Mouse (Mus musculus) kidney, postnatal 0 days (tissue): ENCODE data around the gene Ankrd34c. TPM values are rescaled to one million over a fixed set of nuclear protein-coding genes. Genes with fewer than 3 reads are reported as not detected.
A peak's percentile ranks its signal among the peaks of the same experiment; 100 is the strongest.

Source experiments
- ATAC-seq: fragments of 200-750 bp; cut with Nextera tagmentation; replicated peaks from 2 replicates; pipeline ENCODE4 v1.8.0; 2017; ENCODE audit warnings: low read depth, moderate number of reproducible peaks, moderate TSS enrichment, moderate library complexity; ENCODE audit not compliant: low FRiP score
- DNase-seq: peaks from one replicate; pipeline ENCODE4 v3.0.0-alpha.2; 2016; ENCODE audit warnings: low spot score
- H3K27ac ChIP-seq: fragments of 300-500 bp; sonication (generic); 2 replicates; pipeline ENCODE4 v1.5.1; 2014; ENCODE audit warnings: mild to moderate bottlenecking
- H3K27me3 ChIP-seq: fragments of 300-500 bp; sonication (generic); 2 replicates; pipeline ENCODE4 v1.6.1; 2014; ENCODE audit warnings: low read length, mixed read lengths; ENCODE audit not compliant: insufficient read depth
- H3K36me3 ChIP-seq: fragments of 300-500 bp; sonication (generic); 2 replicates; pipeline ENCODE4 v1.6.1; 2014; ENCODE audit warnings: low read length, mixed read lengths; ENCODE audit not compliant: insufficient read depth
- H3K4me1 ChIP-seq: fragments of 300-500 bp; sonication (generic); replicated peaks from 2 replicates; pipeline ENCODE4 v1.6.1; 2014; ENCODE audit warnings: antibody characterized with exemption, low read length, mixed read lengths; ENCODE audit not compliant: insufficient read depth
- H3K4me2 ChIP-seq: fragments of 300-500 bp; sonication (generic); 2 replicates; pipeline ENCODE4 v1.6.1; 2014; ENCODE audit warnings: mild to moderate bottlenecking, low read length, moderate library complexity, mixed read lengths
- H3K4me3 ChIP-seq: fragments of 300-500 bp; sonication (generic); replicated peaks from 2 replicates; pipeline ENCODE4 v1.5.1; 2014; ENCODE audit warnings: low read depth, low read length
- H3K9ac ChIP-seq: fragments of 300-500 bp; sonication (generic); 2 replicates; pipeline ENCODE4 v1.6.1; 2014; ENCODE audit warnings: low read depth, low read length
- H3K9me3 ChIP-seq: fragments of 300-500 bp; sonication (generic); replicated peaks from 2 replicates; pipeline ENCODE4 v1.6.1; 2016; ENCODE audit warnings: low read length, inconsistent platforms, mixed read lengths
- CTCF ChIP-seq: IDR thresholded peaks from 2 replicates; pipeline ENCODE4 v1.5.1; 2016; ENCODE audit warnings: antibody characterized with exemption, low read depth, mild to moderate bottlenecking, moderate library complexity
- WGBS: fragments of 180-500 bp; shearing (Covaris S2); extraction: QIAGEN DNeasy Blood & Tissue Kit; methylation state at CpG from one replicate; pipeline ENCODE4 v1.1.7; 2014; 5-methylcytosine and 5-hydroxymethylcytosine counted together
- polyA plus RNA-seq: library from polyadenylated mRNA; unstranded; fragments of >200 nt; fragmentation: Nextera tagmentation; extraction: Ambion mirVana; gene quantifications from 2 replicates; pipeline ENCODE4 v1.2.1, GENCODE M21; 2015

Ankrd34c gene
- polyA plus RNA-seq, 1 experiment from 2014 or later: not detected

- H3K9ac ChIP-seq: peak overlapping the region; percentile 70; the same call in 1 of the 2 replicates
- DNase-seq (no peak), ATAC-seq (peak; percentile 29; the same call in 1 of the 2 replicates)
- peak overlapping the region; percentile 94 for H3K4me2 ChIP-seq
- peak overlapping the region; percentile 70; the same call in 1 of the 2 replicates for H3K27ac ChIP-seq
- H3K27me3 ChIP-seq: no peaks in the 10 kb centered on the region
- peak overlapping the region; percentile 57 for H3K4me3 ChIP-seq
- no peak for TF ChIP-seq CTCF
- peaks cover 10% of the 10 kb centered on the region; the same call in 1 of the 2 replicates for H3K4me1 ChIP-seq
- 7% methylated on average over 10 of the region's 10 CpGs for WGBS
- H3K36me3 ChIP-seq: 0 out of 2 replicates have a peak, but pooled peaks cover 8% of the 10 kb centered on the region
- H3K9me3 ChIP-seq: no peaks in the 10 kb centered on the region
Measured at GRCm38 (mm10) chr9:89705197-89705533, 33.1 kb downstream of the Ankrd34c start.

GRCm38 (mm10) chr9:89704265-89705196 lies 33.7 kb downstream of the Ankrd34c start, which contains the start of gene Tmed3:
Tmed3 (minus strand) TSS chr9:89705068.
- Histone ChIP-seq H3K36me3 (peaks cover 13% of the 10 kb centered on the region; the same call in 1 of the 2 replicates), H3K27ac (peak within 1 kb of the TSS; percentile 70; the same call in 1 of the 2 replicates), H3K9ac (peak within 1 kb of the TSS; percentile 70), H3K4me1 (peaks cover 10% of the 10 kb centered on the region; the same call in 1 of the 2 replicates), H3K9me3 (no peaks in the 10 kb centered on the region), H3K4me2 (peak within 1 kb of the TSS; percentile 94), H3K4me3 (peak within 1 kb of the TSS; percentile 57), H3K27me3 (no peaks in the 10 kb centered on the region)
- 2% methylated on average over 52 of the region's 52 CpGs for WGBS
- peak; percentile 97 for DNase-seq
- TF ChIP-seq CTCF: peak; percentile 31
- peak; percentile 99 for ATAC-seq

- Histone ChIP-seq H3K4me1 (peaks cover 10% of the 10 kb centered on the region; the same call in 1 of the 2 replicates), H3K27ac (no peak overlapping the region), H3K4me2 (no peak overlapping the region), H3K36me3 (peaks cover 23% of the 10 kb centered on the region; the same call in 1 of the 2 replicates), H3K4me3 (no peak overlapping the region), H3K9ac (no peak overlapping the region), H3K27me3 (no peaks in the 10 kb centered on the region), H3K9me3 (no peaks in the 10 kb centered on the region)
- ATAC-seq (no peak), DNase-seq (no peak)
- 100% methylated on average over 2 of the region's 2 CpGs for WGBS
- TF ChIP-seq CTCF: no peak
Measured at GRCm38 (mm10) chr9:89700910-89701457, 37.3 kb downstream of the Ankrd34c start.

- Histone ChIP-seq H3K4me1 (no peaks in the 10 kb centered on the region), H3K4me2 (no peak overlapping the region), H3K36me3 (peaks cover 15% of the 10 kb centered on the region; the same call in 1 of the 2 replicates), H3K4me3 (no peak overlapping the region), H3K9me3 (no peaks in the 10 kb centered on the region), H3K27me3 (no peaks in the 10 kb centered on the region), H3K9ac (no peak overlapping the region), H3K27ac (no peak overlapping the region)
- 83% methylated on average over 1 of the region's 1 CpGs for WGBS
- ATAC-seq (no peak), DNase-seq (no peak)
- no peak for TF ChIP-seq CTCF
Measured at GRCm38 (mm10) chr9:89695143-89695542, 43.1 kb downstream of the Ankrd34c start.

GRCm38 (mm10) chr9:89693670-89694069 lies 44.6 kb downstream of the Ankrd34c start:
- no peak for ATAC-seq
- Histone ChIP-seq H3K9ac (no peak overlapping the region), H3K27ac (no peak overlapping the region), H3K27me3 (no peaks in the 10 kb centered on the region), H3K4me2 (no peak overlapping the region), H3K36me3 (0 out of 2 replicates have a peak, but pooled peaks cover 3% of the 10 kb centered on the region), H3K4me3 (no peak overlapping the region), H3K4me1 (no peaks in the 10 kb centered on the region), H3K9me3 (no peaks in the 10 kb centered on the region)
- DNase-seq: no peak
- 91% methylated on average over 2 of the region's 2 CpGs for WGBS
- TF ChIP-seq CTCF: no peak

GRCm38 (mm10) chr9:89689179-89689578 lies 49.1 kb downstream of the Ankrd34c start:
- DNase-seq (no peak), ATAC-seq (no peak)
- no peaks in the 10 kb centered on the region for H3K9me3 ChIP-seq
- no peaks in the 10 kb centered on the region for H3K36me3 ChIP-seq
- no peaks in the 10 kb centered on the region for H3K4me1 ChIP-seq
- no peaks in the 10 kb centered on the region for H3K27me3 ChIP-seq
- no peak overlapping the region for H3K4me3 ChIP-seq
- WGBS: 46% methylated on average over 1 of the region's 1 CpGs
- H3K4me2 ChIP-seq: no peak overlapping the region
- H3K27ac ChIP-seq: no peak overlapping the region
- H3K9ac ChIP-seq: no peak overlapping the region
- TF ChIP-seq CTCF: no peak
